Mouse (Mus musculus): ENCODE measurements around the gene Mrpl55. TPM values are rescaled to one million over a fixed set of nuclear protein-coding genes. Genes with fewer than 3 reads are reported as not detected.

The Mrpl55 gene
- total and polyA plus RNA-seq, 3 experiments, result 110 to 117 (median 113) TPM

- Histone ChIP-seq H3K36me3 (ENCODE audit: control insufficient read depth, insufficient read depth, low read length) (no peaks in the 10 kb centered on the region), H3K27me3 (ENCODE audit: control insufficient read depth, insufficient read depth, low read length) (no peaks in the 10 kb centered on the region), H3K27ac (peak overlapping the region; percentile 69), H3K4me1 (ENCODE audit: control insufficient read depth, insufficient read depth, low read length) (peaks cover 9% of the 10 kb centered on the region), H3K4me3 (no peak overlapping the region), H3K79me2 (replicated peaks; ENCODE audit: control insufficient read depth, insufficient read depth, low read length) (no peaks in the 10 kb centered on the region), H3K9ac (ENCODE audit: low read depth, low read length) (no peak overlapping the region)
- 47% methylated on average over 5 of the region's 5 CpGs for WGBS
- intact Hi-C loops (cut with DNase I), result loop anchor here (2.0 kb wide), 1 partner anchor 21 kb away; the partner anchor contains the start of gene Gjc2
- no peak for TF ChIP-seq POLR2A (IDR thresholded peaks at IDR 0.05; ENCODE audit: insufficient read depth, low read depth, low read length)
- TF ChIP-seq EP300 (IDR thresholded peaks at IDR 0.05; ENCODE audit: insufficient read depth, low read depth, low read length), result peak; percentile 74; the same call in 1 of the 2 replicates
- TF ChIP-seq CTCF (IDR thresholded peaks at IDR 0.05), result peak; percentile 55
- DNase-seq, result peak; percentile 47 to 65
Observed at GRCm38 (mm10) chr11:59161398-59161797, 40.9 kb upstream of the Mrpl55 start.

DNA sequence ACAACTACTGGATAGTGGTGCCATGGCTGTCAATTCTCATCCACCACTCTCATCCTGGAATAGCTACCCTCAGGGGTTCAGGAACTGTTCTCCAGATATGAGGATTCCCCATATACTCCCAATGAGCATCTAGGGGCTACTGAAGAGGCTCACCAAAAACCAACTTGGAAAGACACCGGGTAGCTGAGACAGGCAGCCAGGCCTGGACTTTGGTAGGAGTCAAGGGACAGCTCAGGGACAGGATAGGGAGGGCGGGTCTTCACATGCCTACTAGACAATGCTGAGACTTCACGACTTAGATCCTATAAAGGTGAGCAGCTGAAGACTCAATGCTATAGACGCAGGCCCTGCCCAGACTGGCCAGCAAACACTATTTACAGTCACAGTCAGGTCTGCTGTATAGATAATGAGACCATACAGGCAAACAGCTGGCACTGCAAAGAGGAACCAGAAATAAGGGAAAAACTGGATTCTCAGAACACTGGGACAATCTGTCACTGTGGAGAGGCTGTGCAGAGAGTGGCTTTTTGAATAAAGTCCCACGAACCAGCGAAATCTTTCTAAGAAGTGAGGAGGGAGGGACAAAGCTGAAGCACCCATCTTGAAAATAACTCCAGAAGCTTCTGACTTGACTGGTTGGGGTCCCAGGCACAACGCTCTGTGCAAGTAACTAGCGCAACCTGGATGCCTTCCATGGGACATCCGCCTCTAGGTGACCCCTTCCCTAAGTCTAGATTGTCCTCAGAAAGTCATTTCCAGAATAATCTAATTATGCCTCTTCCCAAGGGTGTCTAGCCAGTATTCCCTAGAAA, 39.6 kb upstream of the Mrpl55 start:
- Histone ChIP-seq H3K27ac (peak overlapping the region; percentile 100), H3K36me3 (ENCODE audit: control insufficient read depth, insufficient read depth, low read length) (no peaks in the 10 kb centered on the region), H3K9ac (ENCODE audit: low read depth, low read length) (no peak overlapping the region), H3K79me2 (replicated peaks; ENCODE audit: control insufficient read depth, insufficient read depth, low read length) (no peaks in the 10 kb centered on the region), H3K4me3 (peak overlapping the region; percentile 77), H3K4me1 (ENCODE audit: control insufficient read depth, insufficient read depth, low read length) (peaks cover 9% of the 10 kb centered on the region), H3K27me3 (ENCODE audit: control insufficient read depth, insufficient read depth, low read length) (no peaks in the 10 kb centered on the region)
- 44% methylated on average over 9 of the region's 9 CpGs for WGBS
- peak in 1 of 2 experiments; percentile 24 for DNase-seq
- intact Hi-C loops (cut with DNase I), result loop anchor here (2.0 kb wide), 2 partner anchors 28 to 64 kb away; no protein-coding TSS in a partner anchor
- TF ChIP-seq POLR2A (IDR thresholded peaks at IDR 0.05; ENCODE audit: insufficient read depth, low read depth, low read length) (no peak), CTCF (IDR thresholded peaks at IDR 0.05) (no peak), EP300 (IDR thresholded peaks at IDR 0.05; ENCODE audit: insufficient read depth, low read depth, low read length) (no peak)

DNA sequence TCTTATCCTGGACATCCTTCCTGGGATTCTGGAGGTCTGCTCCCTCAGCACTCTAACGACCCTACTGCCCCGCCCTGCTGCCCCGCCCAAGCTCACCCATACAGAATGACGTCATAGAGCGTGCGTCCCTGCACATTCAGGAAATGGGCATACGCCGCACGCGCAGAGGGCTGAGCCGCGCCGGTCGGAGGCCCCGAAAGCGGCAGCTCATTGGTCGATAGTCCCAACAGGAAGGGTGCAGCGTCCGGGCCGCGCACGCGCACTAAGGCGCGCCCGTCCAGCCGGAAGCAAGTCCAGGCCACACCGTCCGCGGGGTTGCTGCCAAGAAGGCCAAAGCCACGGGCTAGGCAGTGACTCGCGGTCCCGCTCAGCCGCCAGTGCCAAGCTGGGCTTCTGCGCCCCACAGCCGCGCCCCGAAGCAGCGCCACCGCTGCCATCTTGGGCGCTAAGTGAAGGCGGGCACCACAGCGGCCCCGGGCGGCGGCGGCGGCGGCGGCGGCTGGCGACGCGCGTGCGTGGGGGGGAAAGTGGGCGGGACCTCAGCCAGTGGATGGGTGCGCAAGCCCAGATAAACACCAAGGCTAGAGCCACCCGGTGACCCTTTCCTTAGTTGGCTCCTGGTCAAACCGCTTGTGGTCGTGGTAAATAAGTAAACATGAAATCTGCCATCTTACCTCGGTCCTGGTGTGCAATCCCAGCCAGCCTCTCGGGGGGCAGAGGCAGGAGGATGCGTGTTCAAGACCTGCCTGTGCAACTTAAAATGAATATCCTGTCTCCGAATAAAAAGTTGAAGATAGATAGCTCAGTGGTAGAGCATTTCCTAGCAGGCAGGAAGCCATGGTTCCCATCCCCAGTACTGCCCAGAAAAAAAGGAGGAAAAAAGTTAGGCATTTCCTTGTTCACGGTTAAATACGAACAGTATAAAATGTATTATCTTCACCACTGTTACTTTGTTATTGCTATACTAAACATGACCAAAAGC, 38.7 kb upstream of the Mrpl55 start, which contains the start of gene Iba57:
Gene Iba57, minus strand, starts transcription at position 485 of the 982 bp plus-strand sequence.
- WGBS, result 2% methylated on average over 68 of the region's 68 CpGs
- peak; percentile 78 for TF ChIP-seq POLR2A (IDR thresholded peaks at IDR 0.05; ENCODE audit: insufficient read depth, low read depth, low read length)
- peak; percentile 61 for TF ChIP-seq CTCF (IDR thresholded peaks at IDR 0.05)
- TF ChIP-seq EP300 (IDR thresholded peaks at IDR 0.05; ENCODE audit: insufficient read depth, low read depth, low read length), result peak; percentile 63
- H3K4me1 ChIP-seq (ENCODE audit: control insufficient read depth, insufficient read depth, low read length), result peaks cover 9% of the 10 kb centered on the region
- peak within 1 kb of the TSS; percentile 77 for H3K4me3 ChIP-seq
- H3K27me3 ChIP-seq (ENCODE audit: control insufficient read depth, insufficient read depth, low read length), result no peaks in the 10 kb centered on the region
- peak; percentile 96 to 99 for DNase-seq
- H3K36me3 ChIP-seq (ENCODE audit: control insufficient read depth, insufficient read depth, low read length), result no peaks in the 10 kb centered on the region
- intact Hi-C loops (cut with DNase I), result loop anchor here (2.0 kb wide), 2 partner anchors 27 to 63 kb away; no protein-coding TSS in a partner anchor
- peak within 1 kb of the TSS; percentile 100 for H3K27ac ChIP-seq
- peak within 1 kb of the TSS; percentile 95 for H3K9ac ChIP-seq (ENCODE audit: low read depth, low read length)
- no peaks in the 10 kb centered on the region for H3K79me2 ChIP-seq (replicated peaks; ENCODE audit: control insufficient read depth, insufficient read depth, low read length)

DNA sequence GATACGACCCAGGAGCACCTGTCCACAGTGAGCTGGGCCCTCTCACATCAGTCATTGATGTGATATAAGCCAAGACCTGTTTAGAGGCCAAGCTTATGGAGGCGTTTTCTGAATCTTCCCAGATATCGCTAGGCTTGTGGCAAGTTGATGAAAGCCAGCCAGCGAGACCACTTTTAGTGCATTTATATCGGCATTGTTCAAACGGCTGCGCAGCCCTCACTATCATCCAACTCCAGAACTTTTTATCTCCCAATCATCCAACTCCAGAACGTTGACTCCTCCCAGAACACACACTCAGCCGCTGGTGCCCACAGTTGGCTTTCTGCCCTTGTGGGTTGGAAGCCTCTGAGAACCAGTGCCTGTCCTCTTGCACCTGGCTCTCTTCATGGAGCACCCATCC, 37.9 kb upstream of the Mrpl55 start:
- Histone ChIP-seq H3K27ac (peak overlapping the region; percentile 100), H3K36me3 (ENCODE audit: control insufficient read depth, insufficient read depth, low read length) (no peaks in the 10 kb centered on the region), H3K27me3 (ENCODE audit: control insufficient read depth, insufficient read depth, low read length) (no peaks in the 10 kb centered on the region), H3K79me2 (replicated peaks; ENCODE audit: control insufficient read depth, insufficient read depth, low read length) (no peaks in the 10 kb centered on the region), H3K4me1 (ENCODE audit: control insufficient read depth, insufficient read depth, low read length) (peaks cover 9% of the 10 kb centered on the region), H3K9ac (ENCODE audit: low read depth, low read length) (no peak overlapping the region), H3K4me3 (no peak overlapping the region)
- WGBS, result 57% methylated on average over 9 of the region's 9 CpGs
- peak in 1 of 2 experiments; percentile 22 for DNase-seq
- TF ChIP-seq EP300 (IDR thresholded peaks at IDR 0.05; ENCODE audit: insufficient read depth, low read depth, low read length) (no peak), CTCF (IDR thresholded peaks at IDR 0.05) (no peak), POLR2A (IDR thresholded peaks at IDR 0.05; ENCODE audit: insufficient read depth, low read depth, low read length) (no peak)
- intact Hi-C loops (cut with DNase I), result no loop called here

DNA sequence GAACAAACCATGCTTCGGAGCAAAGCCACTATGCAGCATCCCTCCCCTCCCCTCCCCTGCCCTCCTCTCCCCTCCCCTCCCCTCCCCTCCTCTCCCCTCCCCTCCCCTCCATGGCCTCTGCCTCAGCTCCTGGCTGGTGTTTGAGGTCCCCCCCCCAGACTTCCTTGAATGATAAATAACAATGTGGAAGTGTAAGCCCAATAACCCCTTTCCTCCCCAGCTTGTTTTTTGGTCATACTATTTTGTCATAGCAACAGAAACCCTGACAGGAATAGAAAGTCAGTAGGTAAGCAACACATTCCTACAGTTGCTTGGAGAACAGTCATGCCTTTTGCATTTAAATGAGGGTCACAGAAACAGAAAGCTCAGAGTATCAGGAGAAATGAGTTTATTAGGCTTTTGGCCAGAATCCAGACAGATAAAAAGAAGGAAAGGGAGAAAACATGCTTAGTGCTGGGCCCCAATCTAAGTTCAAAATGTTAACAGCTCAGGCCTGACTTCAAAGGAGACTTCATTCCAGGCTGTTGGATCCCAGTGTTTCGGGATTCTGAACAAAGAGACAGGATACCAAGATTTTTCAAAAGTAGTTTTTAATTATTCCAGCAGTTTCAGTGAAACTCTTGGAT, 36.6 kb upstream of the Mrpl55 start:
- intact Hi-C loops (cut with DNase I), result no loop called here
- 25% methylated on average over 2 of the region's 2 CpGs for WGBS
- H3K36me3 ChIP-seq (ENCODE audit: control insufficient read depth, insufficient read depth, low read length), result no peaks in the 10 kb centered on the region
- no peaks in the 10 kb centered on the region for H3K27me3 ChIP-seq (ENCODE audit: control insufficient read depth, insufficient read depth, low read length)
- H3K27ac ChIP-seq, result no peak overlapping the region
- TF ChIP-seq CTCF (IDR thresholded peaks at IDR 0.05), result no peak
- TF ChIP-seq POLR2A (IDR thresholded peaks at IDR 0.05; ENCODE audit: insufficient read depth, low read depth, low read length), result no peak
- no peak for TF ChIP-seq EP300 (IDR thresholded peaks at IDR 0.05; ENCODE audit: insufficient read depth, low read depth, low read length)
- no peak overlapping the region for H3K4me3 ChIP-seq
- H3K79me2 ChIP-seq (replicated peaks; ENCODE audit: control insufficient read depth, insufficient read depth, low read length), result no peaks in the 10 kb centered on the region
- H3K9ac ChIP-seq (ENCODE audit: low read depth, low read length), result no peak overlapping the region
- no peak for DNase-seq
- H3K4me1 ChIP-seq (ENCODE audit: control insufficient read depth, insufficient read depth, low read length), result peaks cover 9% of the 10 kb centered on the region

Measured in heart, adult 2 months (tissue).